Mouse (Mus musculus) midbrain, postnatal 0 days (tissue): ENCODE data around the gene Ppp5c. TPM values are rescaled to one million over a fixed set of nuclear protein-coding genes. Genes with fewer than 3 reads are reported as not detected.

Experiments
- ATAC-seq: fragments of 200-750 bp; cut with Nextera tagmentation; 2 replicates; pipeline ENCODE4 v1.8.0; 2017; ENCODE audit warnings: moderate number of reproducible peaks, mild to moderate bottlenecking, moderate TSS enrichment, moderate library complexity; ENCODE audit not compliant: low FRiP score
- DNase-seq: peaks from one replicate; pipeline ENCODE4 v3.0.0-alpha.2; 2015; ENCODE audit warnings: low spot score
- H3K27ac ChIP-seq: fragments of 300-500 bp; sonication (generic); 2 replicates; pipeline ENCODE4 v1.5.1; 2014; ENCODE audit warnings: low read depth, mild to moderate bottlenecking, low read length, mixed read lengths
- H3K27me3 ChIP-seq: fragments of 300-500 bp; sonication (generic); 2 replicates; pipeline ENCODE4 v1.6.1; 2014; ENCODE audit warnings: low read length, control low read depth, mixed read lengths; ENCODE audit not compliant: insufficient read depth
- H3K36me3 ChIP-seq: fragments of 300-500 bp; sonication (generic); 2 replicates; pipeline ENCODE4 v1.6.1; 2014; ENCODE audit warnings: low read length, control low read depth, mixed read lengths; ENCODE audit not compliant: insufficient read depth
- H3K4me1 ChIP-seq: fragments of 300-500 bp; sonication (generic); 2 replicates; pipeline ENCODE4 v1.6.1; 2014; ENCODE audit warnings: mild to moderate bottlenecking, control low read depth, antibody characterized with exemption, low read length, mixed read lengths; ENCODE audit not compliant: insufficient read depth
- H3K4me2 ChIP-seq: fragments of 300-500 bp; sonication (generic); 2 replicates; pipeline ENCODE4 v1.6.1; 2014; ENCODE audit warnings: low read depth, mild to moderate bottlenecking, low read length, mixed read lengths; ENCODE audit not compliant: poor library complexity, severe bottlenecking
- H3K4me3 ChIP-seq: fragments of 300-500 bp; sonication (generic); 2 replicates; pipeline ENCODE4 v1.5.1; 2014; ENCODE audit warnings: low read depth, mild to moderate bottlenecking, low read length, moderate library complexity
- H3K9ac ChIP-seq: fragments of 300-500 bp; sonication (generic); replicated peaks from 2 replicates; pipeline ENCODE4 v1.6.1; 2014; ENCODE audit warnings: mild to moderate bottlenecking, low read length, moderate library complexity, mixed read lengths; ENCODE audit not compliant: poor library complexity, severe bottlenecking
- H3K9me3 ChIP-seq: fragments of 300-500 bp; sonication (generic); 2 replicates; pipeline ENCODE4 v1.6.1; 2016; ENCODE audit warnings: low read length, control low read depth
- CTCF ChIP-seq: IDR thresholded peaks from 2 replicates; pipeline ENCODE4 v1.5.1; 2016; ENCODE audit warnings: antibody characterized with exemption, mild to moderate bottlenecking
- WGBS: fragments of 180-500 bp; shearing (Covaris S2); extraction: QIAGEN DNeasy Blood & Tissue Kit; methylation state at CpG from one replicate; pipeline ENCODE4 v1.1.7; 2014; 5-methylcytosine and 5-hydroxymethylcytosine counted together
- polyA plus RNA-seq: library from polyadenylated mRNA; unstranded; fragments of >200 nt; fragmentation: Nextera tagmentation; extraction: Ambion mirVana; gene quantifications from 2 replicates; pipeline ENCODE4 v1.2.1, GENCODE M21; 2015
- total RNA-seq: library from RNA; depleted of rRNA; stranded (reverse); fragments of >200 nt; gene quantifications from 2 replicates; pipeline ENCODE4 v1.2.3, GENCODE M21; 2014

Ppp5c gene
- total and polyA plus RNA-seq, 2 experiments from 2014 or later, result 61.0 to 144 TPM

- no peak overlapping the region for H3K4me2 ChIP-seq
- TF ChIP-seq CTCF, result no peak
- H3K27ac ChIP-seq, result no peak overlapping the region
- H3K4me1 ChIP-seq, result peaks cover 12% of the 10 kb centered on the region
- no peak overlapping the region for H3K9ac ChIP-seq
- H3K9me3 ChIP-seq, result no peaks in the 10 kb centered on the region
- no peak overlapping the region for H3K4me3 ChIP-seq
- DNase-seq, result no peak
- ATAC-seq, result no peak
- H3K36me3 ChIP-seq, result no peaks in the 10 kb centered on the region
- H3K27me3 ChIP-seq, result no peaks in the 10 kb centered on the region
- WGBS, result 77% methylated on average over 7 of the region's 7 CpGs
Observed at GRCm38 (mm10) chr7:17030239-17030638, 2.5 kb upstream of the Ppp5c start.

GRCm38 (mm10) chr7:17028923-17029322, 1.2 kb upstream of the Ppp5c start:
- Histone ChIP-seq H3K27me3 (no peaks in the 10 kb centered on the region), H3K27ac (no peak overlapping the region), H3K4me1 (peaks cover 12% of the 10 kb centered on the region), H3K9me3 (no peaks in the 10 kb centered on the region), H3K4me3 (no peak overlapping the region), H3K36me3 (no peaks in the 10 kb centered on the region), H3K9ac (no peak overlapping the region), H3K4me2 (no peak overlapping the region)
- ATAC-seq, result no peak
- TF ChIP-seq CTCF, result no peak
- DNase-seq, result no peak
- WGBS, result 73% methylated on average over 7 of the region's 7 CpGs

- H3K4me3 ChIP-seq, result peak overlapping the region; percentile 82
- H3K36me3 ChIP-seq, result peaks cover 13% of the 10 kb centered on the region
- ATAC-seq (peak; percentile 70), DNase-seq (peak; percentile 87)
- TF ChIP-seq CTCF, result peak; percentile 75
- no peaks in the 10 kb centered on the region for H3K27me3 ChIP-seq
- peak overlapping the region; percentile 78 for H3K27ac ChIP-seq
- 7% methylated on average over 24 of the region's 24 CpGs for WGBS
- no peaks in the 10 kb centered on the region for H3K9me3 ChIP-seq
- H3K4me2 ChIP-seq, result peak overlapping the region; percentile 62
- H3K4me1 ChIP-seq, result peaks cover 12% of the 10 kb centered on the region
- peak overlapping the region; percentile 91 for H3K9ac ChIP-seq
Observed at GRCm38 (mm10) chr7:17026710-17027587, 775 bp downstream of the Ppp5c start.

- no peak for DNase-seq
- TF ChIP-seq CTCF, result no peak
- Histone ChIP-seq H3K36me3 (peaks cover 22% of the 10 kb centered on the region), H3K9me3 (no peaks in the 10 kb centered on the region), H3K27ac (no peak overlapping the region), H3K9ac (no peak overlapping the region), H3K4me2 (peak overlapping the region; percentile 62), H3K4me1 (peaks cover 12% of the 10 kb centered on the region), H3K4me3 (peak overlapping the region; percentile 82), H3K27me3 (no peaks in the 10 kb centered on the region)
- WGBS, result 75% methylated on average over 9 of the region's 9 CpGs
- no peak for ATAC-seq
Observed at GRCm38 (mm10) chr7:17025896-17026622, 1.7 kb downstream of the Ppp5c start.

GRCm38 (mm10) chr7:17025505-17025894, 2.2 kb downstream of the Ppp5c start:
- peaks cover 28% of the 10 kb centered on the region for H3K36me3 ChIP-seq
- DNase-seq (no peak), ATAC-seq (no peak)
- no peaks in the 10 kb centered on the region for H3K27me3 ChIP-seq
- no peak overlapping the region for H3K9ac ChIP-seq
- H3K4me2 ChIP-seq, result no peak overlapping the region
- H3K27ac ChIP-seq, result no peak overlapping the region
- H3K4me3 ChIP-seq, result no peak overlapping the region
- WGBS, result 81% methylated on average over 4 of the region's 4 CpGs
- no peak for TF ChIP-seq CTCF
- H3K4me1 ChIP-seq, result peaks cover 12% of the 10 kb centered on the region
- no peaks in the 10 kb centered on the region for H3K9me3 ChIP-seq
